Mouse (Mus musculus) midbrain, embryonic 10.5 days (tissue): ENCODE measurements around the gene Psmc5. TPM values are rescaled to one million over a fixed set of nuclear protein-coding genes. Genes with fewer than 3 reads are reported as not detected.

Experiments
- DNase-seq: peaks from one replicate; pipeline ENCODE4 v3.0.0-alpha.2; 2017; ENCODE audit warnings: low spot score
- H3K27ac ChIP-seq: fragments of 300-500 bp; sonication (generic); replicated peaks from 2 replicates; pipeline ENCODE4 v1.5.1; 2016; ENCODE audit warnings: mild to moderate bottlenecking
- H3K27me3 ChIP-seq: fragments of 300-500 bp; sonication (generic); 2 replicates; pipeline ENCODE4 v1.6.1; 2016; ENCODE audit warnings: low read depth, mild to moderate bottlenecking; ENCODE audit not compliant: poor library complexity, severe bottlenecking
- H3K36me3 ChIP-seq: fragments of 300-500 bp; sonication (generic); 2 replicates; pipeline ENCODE4 v1.6.1; 2016; ENCODE audit warnings: mild to moderate bottlenecking, moderate library complexity
- H3K4me1 ChIP-seq: fragments of 300-500 bp; sonication (generic); 2 replicates; pipeline ENCODE4 v1.6.1; 2016
- H3K4me3 ChIP-seq: fragments of 300-500 bp; sonication (generic); 2 replicates; pipeline ENCODE4 v1.5.1; 2016; ENCODE audit warnings: mild to moderate bottlenecking, moderate library complexity
- H3K9me3 ChIP-seq: fragments of 300-500 bp; sonication (generic); replicated peaks from 2 replicates; pipeline ENCODE4 v1.6.1; 2016; ENCODE audit warnings: mild to moderate bottlenecking
- WGBS: fragments of 180-500 bp; shearing (Covaris S2); methylation state at CpG from one replicate; pipeline ENCODE4 v1.1.7; 2016; 5-methylcytosine and 5-hydroxymethylcytosine counted together
- polyA plus RNA-seq: library from polyadenylated mRNA; unstranded; fragments of >200 nt; fragmentation: Nextera tagmentation; extraction: Ambion mirVana; gene quantifications from 2 replicates; pipeline ENCODE4 v1.2.1, GENCODE M21; 2016

Psmc5 gene
- polyA plus RNA-seq, 1 experiment from 2014 or later = 433 TPM

- Histone ChIP-seq H3K27ac (no peak overlapping the region), H3K27me3 (no peaks in the 10 kb centered on the region), H3K4me3 (no peak overlapping the region), H3K4me1 (no peaks in the 10 kb centered on the region), H3K36me3 (no peaks in the 10 kb centered on the region), H3K9me3 (no peaks in the 10 kb centered on the region)
- no peak for DNase-seq
- WGBS = 90% methylated on average over 2 of the region's 2 CpGs
Measured at GRCm38 (mm10) chr11:106291861-106292260, 35.9 kb downstream of the Psmc5 start.

GRCm38 (mm10) chr11:106301765-106302164 lies 45.8 kb downstream of the Psmc5 start, which contains the start of gene Gh:
Gene Gh, minus strand, starts transcription at chr11:106301865.
- WGBS = 83% methylated on average over 9 of the region's 9 CpGs
- DNase-seq = no peak
- H3K27ac ChIP-seq = no peak within 1 kb of the TSS

GRCm38 (mm10) chr11:106302634-106303033 lies 46.7 kb downstream of the Psmc5 start:
- WGBS = 24% methylated on average over 2 of the region's 2 CpGs
- no peaks in the 10 kb centered on the region for H3K27me3 ChIP-seq
- no peaks in the 10 kb centered on the region for H3K4me1 ChIP-seq
- no peaks in the 10 kb centered on the region; the same call in 1 of the 2 replicates for H3K9me3 ChIP-seq
- peak; percentile 71 for DNase-seq
- no peak overlapping the region for H3K4me3 ChIP-seq
- H3K36me3 ChIP-seq = no peaks in the 10 kb centered on the region
- no peak overlapping the region for H3K27ac ChIP-seq

More at GRCm38 (mm10) chr11:106301765-106302164, 45.8 kb downstream of the Psmc5 start, which contains the start of gene Gh:
- H3K36me3 ChIP-seq = no peaks in the 10 kb centered on the region
- H3K4me1 ChIP-seq = no peaks in the 10 kb centered on the region
- H3K4me3 ChIP-seq = no peak within 1 kb of the TSS
- no peaks in the 10 kb centered on the region for H3K27me3 ChIP-seq
- H3K9me3 ChIP-seq = no peaks in the 10 kb centered on the region; the same call in 1 of the 2 replicates

- Histone ChIP-seq H3K27ac (no peak overlapping the region), H3K9me3 (no peaks in the 10 kb centered on the region), H3K27me3 (no peaks in the 10 kb centered on the region), H3K4me1 (no peaks in the 10 kb centered on the region), H3K4me3 (no peak overlapping the region), H3K36me3 (no peaks in the 10 kb centered on the region)
- DNase-seq = no peak
- 82% methylated on average over 10 of the region's 10 CpGs for WGBS
Measured at GRCm38 (mm10) chr11:106305348-106306064, 49.6 kb downstream of the Psmc5 start.

- Histone ChIP-seq H3K4me3 (no peak overlapping the region), H3K27ac (no peak overlapping the region), H3K4me1 (no peaks in the 10 kb centered on the region), H3K27me3 (no peaks in the 10 kb centered on the region), H3K9me3 (no peaks in the 10 kb centered on the region), H3K36me3 (no peaks in the 10 kb centered on the region)
- 89% methylated on average over 3 of the region's 3 CpGs for WGBS
- DNase-seq = no peak
Measured at GRCm38 (mm10) chr11:106306065-106306385, 50.1 kb downstream of the Psmc5 start.

GRCm38 (mm10) chr11:106306758-106307157 lies 50.8 kb downstream of the Psmc5 start:
- no peak for DNase-seq
- no peaks in the 10 kb centered on the region for H3K4me1 ChIP-seq

GRCm38 (mm10) chr11:106307432-106307831 lies 51.5 kb downstream of the Psmc5 start:
- WGBS = 80% methylated on average over 5 of the region's 5 CpGs
- Histone ChIP-seq H3K27ac (no peak overlapping the region), H3K9me3 (no peaks in the 10 kb centered on the region), H3K27me3 (no peaks in the 10 kb centered on the region), H3K4me1 (no peaks in the 10 kb centered on the region), H3K4me3 (no peak overlapping the region), H3K36me3 (no peaks in the 10 kb centered on the region)
- no peak for DNase-seq

More at GRCm38 (mm10) chr11:106306758-106307157, 50.8 kb downstream of the Psmc5 start:
- 84% methylated on average over 9 of the region's 9 CpGs for WGBS
- H3K27me3 ChIP-seq = no peaks in the 10 kb centered on the region
- no peaks in the 10 kb centered on the region for H3K36me3 ChIP-seq
- no peak overlapping the region for H3K4me3 ChIP-seq
- no peak overlapping the region for H3K27ac ChIP-seq
- H3K9me3 ChIP-seq = no peaks in the 10 kb centered on the region

GRCm38 (mm10) chr11:106308162-106308561 lies 52.2 kb downstream of the Psmc5 start:
- Histone ChIP-seq H3K27me3 (no peaks in the 10 kb centered on the region), H3K4me3 (no peak overlapping the region), H3K36me3 (no peaks in the 10 kb centered on the region), H3K9me3 (no peaks in the 10 kb centered on the region), H3K27ac (no peak overlapping the region), H3K4me1 (no peaks in the 10 kb centered on the region)
- DNase-seq = no peak
- WGBS = 81% methylated on average over 11 of the region's 11 CpGs

GRCm38 (mm10) chr11:106310123-106310522 lies 54.2 kb downstream of the Psmc5 start:
- no peak for DNase-seq
- Histone ChIP-seq H3K9me3 (no peaks in the 10 kb centered on the region), H3K36me3 (no peaks in the 10 kb centered on the region), H3K27me3 (no peaks in the 10 kb centered on the region), H3K4me3 (no peak overlapping the region), H3K27ac (no peak overlapping the region), H3K4me1 (peaks cover 5% of the 10 kb centered on the region; the same call in 1 of the 2 replicates)
- WGBS = 71% methylated on average over 5 of the region's 5 CpGs

Other genes with a start within 250 kb of the Psmc5 start
- 0.31 and 0.33 TPM in 2 replicates for gene Kcnh6, start 248.0 kb upstream of the Psmc5 start, polyA plus RNA-seq
- gene Dcaf7, start 219.3 kb upstream of the Psmc5 start, polyA plus RNA-seq = 76.8 and 98.1 TPM in 2 replicates
- 13.7 and 14.1 TPM in 2 replicates for gene Taco1, start 190.1 kb upstream of the Psmc5 start, polyA plus RNA-seq
- gene Map3k3, start 171.5 kb upstream of the Psmc5 start, polyA plus RNA-seq = 20.6 and 21.9 TPM in 2 replicates
- gene Gm10840, start 95.3 kb upstream of the Psmc5 start, polyA plus RNA-seq = 0.57 TPM in 1 of 2 replicates, not detected in the other
- gene Limd2, start 95.3 kb upstream of the Psmc5 start, polyA plus RNA-seq = 364 and 366 TPM in 2 replicates
- gene Strada, start 54.0 kb upstream of the Psmc5 start, polyA plus RNA-seq = 41.8 and 42.4 TPM in 2 replicates
- 69.9 and 74.0 TPM in 2 replicates for gene Ccdc47, start 39.8 kb upstream of the Psmc5 start, polyA plus RNA-seq
- 100 and 112 TPM in 2 replicates for gene Ddx42, start 39.2 kb upstream of the Psmc5 start, polyA plus RNA-seq
- 78.1 and 83.8 TPM in 2 replicates for gene Ftsj3, start 75 bp upstream of the Psmc5 start, polyA plus RNA-seq
- gene Smarcd2, start 16.8 kb downstream of the Psmc5 start, polyA plus RNA-seq = 19.3 and 20.0 TPM in 2 replicates
- 0.06 and 0.15 TPM in 2 replicates for gene Tcam1, start 20.5 kb downstream of the Psmc5 start, polyA plus RNA-seq
- not detected in 2 replicates for gene Gh, start 45.7 kb downstream of the Psmc5 start, polyA plus RNA-seq
- 0.99 TPM in 2 replicates for gene Cd79b, start 58.6 kb downstream of the Psmc5 start, polyA plus RNA-seq
- gene Scn4a, start 97.1 kb downstream of the Psmc5 start, polyA plus RNA-seq = 0.10 and 0.15 TPM in 2 replicates
- 0.10 TPM in 1 of 2 replicates, not detected in the other for gene Prr29, start 109.3 kb downstream of the Psmc5 start, polyA plus RNA-seq
- gene Icam2, start 131.9 kb downstream of the Psmc5 start, polyA plus RNA-seq = 13.4 and 15.0 TPM in 2 replicates
- gene Ern1, start 231.7 kb downstream of the Psmc5 start, polyA plus RNA-seq = 5.0 and 5.2 TPM in 2 replicates